ENCODE assay signal across 9 mouse cellular contexts in genomic region chr1:24134792-24135191, GRCm38 (mm10). TPM values are rescaled to one million over a fixed set of nuclear protein-coding genes. Genes with fewer than 3 reads are reported as not detected.
DNase-seq lines count a peak whose midpoint lies in the region; ATAC-seq and TF ChIP-seq lines count a peak whose summit lies in the region.
"Had no signal": no experiment of that assay in that cellular context is flagged by ENCODE, and none has a peak within 500 bp of the region (broad histone marks: within the 10 kb centered on the region; RNA-seq: fewer than 3 reads in every experiment).

No protein-coding gene starts in this region.

- no peak for TF ChIP-seq EP300 in ES-Bruce4 (IDR thresholded peaks at IDR 0.05; ENCODE audit: insufficient read depth, low read depth, low read length)

- WGBS in heart, embryonic 11.5 days (ENCODE audit: insufficient replicate concordance), result 5% methylated on average over 1 of the region's 1 CpGs
- 6% methylated on average over 1 of the region's 1 CpGs for WGBS in intestine, postnatal 0 days
- WGBS in kidney, embryonic 15.5 days, result 6% methylated on average over 1 of the region's 1 CpGs

- ATAC-seq in heart, embryonic 11.5 days (replicated peaks; ENCODE audit: insufficient number of reproducible peaks, low FRiP score, low TSS enrichment), result no peak
- no peak for ATAC-seq in intestine, postnatal 0 days
- no peak for ATAC-seq in kidney, embryonic 15.5 days (replicated peaks; ENCODE audit: low FRiP score)

- no peak for TF ChIP-seq POLR2A in ES-Bruce4 (IDR thresholded peaks at IDR 0.05; ENCODE audit: insufficient read depth, low read length)
- no peak for TF ChIP-seq POLR2A in cortical plate, adult 2 months (IDR thresholded peaks at IDR 0.05; ENCODE audit: extremely low read depth, insufficient read depth, low read length)

- H3K27ac ChIP-seq in heart, embryonic 11.5 days (ENCODE audit: low read depth, low read length), result no peak overlapping the region
- H3K27ac ChIP-seq in ES-Bruce4 (ENCODE audit: insufficient read depth, low read length), result no peak overlapping the region
- no peak overlapping the region for H3K27ac ChIP-seq in cortical plate, adult 2 months (ENCODE audit: insufficient read depth, low read length)
- H3K27ac ChIP-seq in intestine, postnatal 0 days (ENCODE audit: low read depth, low read length), result no peak overlapping the region
- H3K27ac ChIP-seq in kidney, embryonic 15.5 days, result no peak overlapping the region
- H3K27ac ChIP-seq: liver, embryonic 13.5 days had no signal

- DNase-seq in heart, adult 8-10 months (ENCODE audit: low spot score), result peak; percentile 4
- no peak for DNase-seq in spleen, postnatal 14 days (ENCODE audit: low spot score in 2 of 2)
- DNase-seq in right cerebral cortex, postnatal 10 days (ENCODE audit: low spot score in 2 of 2), result no peak
- DNase-seq: liver, embryonic 13.5 days had no signal

- no peak overlapping the region for H3K4me2 ChIP-seq in heart, embryonic 11.5 days
- H3K4me2 ChIP-seq in intestine, postnatal 0 days (replicated peaks; ENCODE audit: low read depth), result no peak overlapping the region
- H3K4me2 ChIP-seq in kidney, embryonic 15.5 days, result no peak overlapping the region
- H3K4me2 ChIP-seq: liver, embryonic 13.5 days had no signal

- H3K27me3 ChIP-seq in heart, embryonic 11.5 days (ENCODE audit: control insufficient read depth, insufficient read depth, low read length), result no peaks in the 10 kb centered on the region
- H3K27me3 ChIP-seq in ES-Bruce4 (ENCODE audit: control insufficient read depth, insufficient read depth, low read length, poor library complexity, severe bottlenecking), result no peaks in the 10 kb centered on the region
- H3K27me3 ChIP-seq in intestine, postnatal 0 days (replicated peaks; ENCODE audit: control insufficient read depth, insufficient read depth, low read length), result no peaks in the 10 kb centered on the region
- peaks cover 5% of the 10 kb centered on the region; the same call in 1 of the 2 replicates for H3K27me3 ChIP-seq in kidney, embryonic 15.5 days
- H3K27me3 ChIP-seq: liver, embryonic 13.5 days had no signal

- peak; percentile 22 for TF ChIP-seq CTCF in ES-Bruce4 (IDR thresholded peaks at IDR 0.05; ENCODE audit: low read depth, low read length)
- peak; percentile 36 for TF ChIP-seq CTCF in cortical plate, adult 2 months (IDR thresholded peaks at IDR 0.05; ENCODE audit: extremely low read depth, insufficient read depth, low read length)
- peak; percentile 84 for TF ChIP-seq CTCF in intestine, postnatal 0 days (IDR thresholded peaks at IDR 0.05; ENCODE audit: low read depth)

- no peaks in the 10 kb centered on the region for H3K4me1 ChIP-seq in heart, embryonic 11.5 days (ENCODE audit: control insufficient read depth, insufficient read depth, low read length)
- no peaks in the 10 kb centered on the region for H3K4me1 ChIP-seq in ES-Bruce4 (ENCODE audit: control insufficient read depth, insufficient read depth, low read length)
- no peaks in the 10 kb centered on the region; the same call in 1 of the 2 replicates for H3K4me1 ChIP-seq in cortical plate, adult 2 months (ENCODE audit: control insufficient read depth, insufficient read depth, low read length)
- H3K4me1 ChIP-seq in intestine, postnatal 0 days (replicated peaks; ENCODE audit: control insufficient read depth, insufficient read depth, low read length), result no peaks in the 10 kb centered on the region
- H3K4me1 ChIP-seq in kidney, embryonic 15.5 days, result no peaks in the 10 kb centered on the region
- H3K4me1 ChIP-seq: liver, embryonic 13.5 days had no signal

- no peak overlapping the region for H3K4me3 ChIP-seq in heart, embryonic 11.5 days (ENCODE audit: low read depth, low read length)
- H3K4me3 ChIP-seq in ES-Bruce4 (ENCODE audit: low read depth, low read length), result no peak overlapping the region
- no peak overlapping the region for H3K4me3 ChIP-seq in cortical plate, adult 2 months (ENCODE audit: insufficient read depth, low read length)
- H3K4me3 ChIP-seq in intestine, postnatal 0 days (ENCODE audit: low read depth, low read length), result no peak overlapping the region
- no peak overlapping the region for H3K4me3 ChIP-seq in kidney, embryonic 15.5 days (replicated peaks)
- H3K4me3 ChIP-seq: liver, embryonic 13.5 days had no signal

- no peak overlapping the region for H3K9ac ChIP-seq in heart, embryonic 11.5 days (ENCODE audit: low read depth, low read length)
- no peak overlapping the region for H3K9ac ChIP-seq in ES-Bruce4 (ENCODE audit: low read depth, poor library complexity, severe bottlenecking)
- H3K9ac ChIP-seq in intestine, postnatal 0 days (ENCODE audit: low read depth, low read length), result no peak overlapping the region
- H3K9ac ChIP-seq in kidney, embryonic 15.5 days, result no peak overlapping the region
- H3K9ac ChIP-seq: liver, embryonic 13.5 days had no signal

- H3K36me3 ChIP-seq in heart, embryonic 11.5 days (ENCODE audit: control insufficient read depth, insufficient read depth, low read length), result no peaks in the 10 kb centered on the region
- no peaks in the 10 kb centered on the region for H3K36me3 ChIP-seq in ES-Bruce4 (ENCODE audit: control insufficient read depth, insufficient read depth, low read length, poor library complexity, severe bottlenecking)
- no peaks in the 10 kb centered on the region for H3K36me3 ChIP-seq in intestine, postnatal 0 days (ENCODE audit: control insufficient read depth, insufficient read depth)
- no peaks in the 10 kb centered on the region for H3K36me3 ChIP-seq in kidney, embryonic 15.5 days
- H3K36me3 ChIP-seq: liver, embryonic 13.5 days had no signal

- H3K9me3 ChIP-seq in heart, embryonic 11.5 days (replicated peaks; ENCODE audit: control insufficient read depth, low read length), result no peaks in the 10 kb centered on the region
- no peaks in the 10 kb centered on the region for H3K9me3 ChIP-seq in ES-Bruce4 (replicated peaks; ENCODE audit: control insufficient read depth, insufficient read depth, low read length, poor library complexity, severe bottlenecking)
- H3K9me3 ChIP-seq in intestine, postnatal 0 days (ENCODE audit: control insufficient read depth), result no peaks in the 10 kb centered on the region
- no peaks in the 10 kb centered on the region for H3K9me3 ChIP-seq in kidney, embryonic 15.5 days (replicated peaks)
- H3K9me3 ChIP-seq: liver, embryonic 13.5 days had no signal

RNA-seq across cellular contexts. Expression of gene Fam135a, which starts 34.7 kb away (rescaled TPM):
- 10 to 100 TPM; 18.0 to 23.5 (median 20.3) TPM for total RNA-seq in heart, adult 8-10 months (2022)
- 25.0 and 25.2 TPM in 2 replicates for polyA plus RNA-seq in heart, embryonic 11.5 days (2014; fragmentation: Nextera tagmentation; extraction: Ambion mirVana)
- 42.2 and 45.9 TPM in 2 replicates for polyA plus RNA-seq in ES-Bruce4 (2011; ENCODE audit: insufficient read depth, insufficient read length, low read depth, missing spikeins)
- 28.5 and 28.6 TPM in 2 replicates for polyA plus RNA-seq in cortical plate, adult 2 months (2012; rRNA removed)
- polyA plus RNA-seq in intestine, postnatal 0 days (2015; fragmentation: Nextera tagmentation; extraction: Ambion mirVana), result 20.8 and 25.0 TPM in 2 replicates
- 31.8 and 32.5 TPM in 2 replicates for polyA plus RNA-seq in kidney, embryonic 15.5 days (2015; fragmentation: Nextera tagmentation; extraction: Ambion mirVana)

RNA-seq across cellular contexts. Expression of gene Col9a1, which starts 42.6 kb away (rescaled TPM):
- not detected for total RNA-seq in heart, adult 8-10 months (2022)
- polyA plus RNA-seq in heart, embryonic 11.5 days (2014; fragmentation: Nextera tagmentation; extraction: Ambion mirVana), result 18.5 and 23.8 TPM in 2 replicates
- polyA plus RNA-seq in ES-Bruce4 (2011; ENCODE audit: insufficient read depth, insufficient read length, low read depth, missing spikeins), result not detected in 2 replicates
- 0.56 and 0.62 TPM in 2 replicates for polyA plus RNA-seq in cortical plate, adult 2 months (2012; rRNA removed)
- polyA plus RNA-seq in intestine, postnatal 0 days (2015; fragmentation: Nextera tagmentation; extraction: Ambion mirVana), result 0.71 and 0.72 TPM in 2 replicates
- 8.1 and 12.7 TPM in 2 replicates for polyA plus RNA-seq in kidney, embryonic 15.5 days (2015; fragmentation: Nextera tagmentation; extraction: Ambion mirVana)

Comparison
In these comparisons a context has a peak if more than half of its experiments do, and no peak if none do; other contexts are left out.
1. CTCF ChIP-seq: peak in every context shown above with its lines; median percentile 84 in intestine, postnatal 0 days; 36 in cortical plate, adult 2 months; 22 in ES-Bruce4.